Mouse (Mus musculus): ENCODE measurements around the gene Rnf5.

DNA sequence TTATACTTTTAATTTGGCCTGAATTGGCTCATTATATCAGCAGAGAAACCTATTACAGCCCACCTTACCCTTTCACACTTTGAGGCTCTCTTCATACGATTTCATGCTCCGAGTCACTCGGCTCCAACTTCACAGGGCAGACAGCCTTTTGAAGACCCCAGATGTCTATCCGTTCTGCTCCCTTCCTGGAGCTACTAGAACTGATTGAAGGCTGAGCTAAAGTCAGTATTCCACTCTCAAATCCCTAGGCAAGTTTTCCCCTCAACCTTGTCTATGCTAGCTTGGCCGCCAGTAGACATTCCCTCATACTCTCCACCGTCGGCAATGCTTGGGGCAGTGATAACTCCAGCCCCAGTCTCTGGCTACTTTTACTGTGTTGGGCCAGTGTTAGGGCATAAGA lies 14.3 kb downstream of the Rnf5 start:
- TF ChIP-seq MYOD1 (IDR thresholded peaks at IDR 0.05; ENCODE audit: control insufficient read depth in 1 of 3, insufficient read length in 2 of 3, low read depth in 2 of 3) (no peak), POLR2AphosphoS2 (IDR thresholded peaks at IDR 0.05; ENCODE audit: insufficient read length, low read depth) (no peak), TCF12 (IDR thresholded peaks at IDR 0.05; ENCODE audit: insufficient read depth, poor library complexity, severe bottlenecking) (no peak), POLR2A (IDR thresholded peaks at IDR 0.05; ENCODE audit: insufficient read length, low read depth) (no peak), E2F4 (IDR thresholded peaks at IDR 0.05; ENCODE audit: insufficient read depth) (no peak), MAX (IDR thresholded peaks at IDR 0.05; ENCODE audit: low read depth) (no peak)

Data from myocyte (in vitro differentiated cells).